In the genomic region with DNA sequence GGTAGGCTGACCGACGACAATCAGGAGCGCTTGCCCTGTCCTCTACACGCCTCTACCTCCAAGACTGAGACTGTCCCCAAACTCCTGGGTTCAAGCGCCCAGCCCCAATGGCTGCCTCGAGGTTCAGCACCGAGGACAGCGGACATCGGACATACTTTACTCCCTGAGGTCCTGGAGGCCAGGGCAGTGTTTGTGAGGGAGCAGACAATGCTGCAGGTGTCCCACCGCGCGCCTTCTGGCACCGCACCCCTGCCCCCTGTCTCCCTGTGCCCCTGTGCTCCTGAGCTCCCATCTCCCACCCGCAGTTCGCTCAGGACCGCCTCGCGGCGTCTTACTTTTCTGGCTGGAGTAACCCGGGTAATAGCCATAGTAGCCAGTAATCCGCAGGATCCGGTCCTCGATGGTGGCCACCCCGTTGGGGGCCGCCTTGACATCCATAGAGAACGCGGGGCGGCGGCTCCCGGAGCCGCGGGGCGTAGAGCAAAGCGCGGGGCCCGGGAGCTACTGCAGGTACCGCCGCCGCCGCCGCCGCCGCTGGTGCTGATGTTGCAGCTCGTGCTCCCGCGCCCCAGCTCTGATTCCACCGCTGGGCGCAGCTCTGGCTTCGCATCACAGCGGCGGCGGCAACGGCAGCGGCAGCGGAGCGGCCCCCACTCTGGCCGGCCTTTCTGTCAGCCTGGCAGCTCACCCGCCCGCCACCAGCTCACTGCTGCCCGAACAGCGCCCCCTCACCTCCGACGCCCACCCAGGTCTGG, we compare ENCODE assay signal across 7 mouse cellular contexts. TPM values are rescaled to one million over a fixed set of nuclear protein-coding genes. Genes with fewer than 3 reads are reported as not detected.
DNase-seq lines count a peak whose midpoint lies in the region; ATAC-seq and TF ChIP-seq lines count a peak whose summit lies in the region.

No protein-coding gene starts in this region.

- peaks cover 7% of the 10 kb centered on the region for H3K27me3 ChIP-seq in intestine, embryonic 16.5 days (replicated peaks; ENCODE audit: control insufficient read depth, insufficient read depth, low read length)
- H3K27me3 ChIP-seq in limb, embryonic 10.5 days (ENCODE audit: low read depth, poor library complexity, severe bottlenecking), result peaks cover 14% of the 10 kb centered on the region
- peaks cover 4% of the 10 kb centered on the region; the same call in 1 of the 2 replicates for H3K27me3 ChIP-seq in midbrain, embryonic 13.5 days
- no peaks in the 10 kb centered on the region for H3K27me3 ChIP-seq in stomach, postnatal 0 days (ENCODE audit: control insufficient read depth, insufficient read depth, low read length)

- H3K9me3 ChIP-seq in intestine, embryonic 16.5 days (ENCODE audit: control insufficient read depth, low read length), result no peaks in the 10 kb centered on the region
- no peaks in the 10 kb centered on the region for H3K9me3 ChIP-seq in limb, embryonic 10.5 days (replicated peaks)
- no peaks in the 10 kb centered on the region for H3K9me3 ChIP-seq in midbrain, embryonic 13.5 days
- no peaks in the 10 kb centered on the region for H3K9me3 ChIP-seq in stomach, postnatal 0 days (ENCODE audit: control insufficient read depth, low read length)

- ATAC-seq in common myeloid progenitor, adult 5-6 weeks (replicated peaks; ENCODE audit: low read depth, poor library complexity, severe bottlenecking), result peak; percentile 77
- ATAC-seq in intestine, embryonic 16.5 days, result peak; percentile 97
- ATAC-seq in midbrain, embryonic 13.5 days, result peak; percentile 90
- peak; percentile 54; the same call in 1 of the 2 replicates for ATAC-seq in stomach, postnatal 0 days (ENCODE audit: low FRiP score, low TSS enrichment)

- peaks cover 6% of the 10 kb centered on the region for H3K4me1 ChIP-seq in intestine, embryonic 16.5 days (ENCODE audit: control insufficient read depth, insufficient read depth, low read length)
- peaks cover 9% of the 10 kb centered on the region for H3K4me1 ChIP-seq in limb, embryonic 10.5 days
- H3K4me1 ChIP-seq in midbrain, embryonic 13.5 days (replicated peaks), result peaks cover 6% of the 10 kb centered on the region; the same call in 1 of the 2 replicates
- no peaks in the 10 kb centered on the region for H3K4me1 ChIP-seq in stomach, postnatal 0 days (replicated peaks; ENCODE audit: control insufficient read depth, insufficient read depth)

- WGBS in intestine, embryonic 16.5 days, result under 1% methylated on average over 62 of the region's 63 CpGs
- WGBS in limb, embryonic 10.5 days, result 1% methylated on average over 49 of the region's 63 CpGs
- under 1% methylated on average over 60 of the region's 63 CpGs for WGBS in midbrain, embryonic 13.5 days
- WGBS in stomach, postnatal 0 days, result under 1% methylated on average over 56 of the region's 63 CpGs

- no peak for TF ChIP-seq CTCF in stomach, postnatal 0 days (IDR thresholded peaks at IDR 0.05; ENCODE audit: low read depth)

- H3K9ac ChIP-seq in intestine, embryonic 16.5 days (ENCODE audit: low read depth, low read length), result no peak overlapping the region
- peak overlapping the region; percentile 67 for H3K9ac ChIP-seq in midbrain, embryonic 13.5 days (replicated peaks)
- no peak overlapping the region for H3K9ac ChIP-seq in stomach, postnatal 0 days (ENCODE audit: low read length)

- peak overlapping the region; percentile 61 for H3K4me2 ChIP-seq in intestine, embryonic 16.5 days (ENCODE audit: low read depth, low read length)
- H3K4me2 ChIP-seq in midbrain, embryonic 13.5 days (replicated peaks), result peak overlapping the region; percentile 81
- H3K4me2 ChIP-seq in stomach, postnatal 0 days (replicated peaks; ENCODE audit: low read depth), result peak overlapping the region; percentile 20; the same call in 1 of the 2 replicates

- peak overlapping the region; percentile 34 for H3K4me3 ChIP-seq in intestine, embryonic 16.5 days (ENCODE audit: low read length)
- peak overlapping the region; percentile 49 for H3K4me3 ChIP-seq in limb, embryonic 10.5 days
- peak overlapping the region; percentile 56 for H3K4me3 ChIP-seq in midbrain, embryonic 13.5 days (replicated peaks)
- H3K4me3 ChIP-seq in stomach, postnatal 0 days (ENCODE audit: low read depth, low read length), result no peak overlapping the region

- no peak for TF ChIP-seq EP300 in stomach, postnatal 0 days (optimal IDR thresholded peaks at IDR 0.05)

- DNase-seq in adrenal gland, postnatal 10 days, result peak; percentile 87
- peak; percentile 92 for DNase-seq in heart, adult 11 months
- peak; percentile 91 for DNase-seq in limb, embryonic 10.5 days (ENCODE audit: low spot score)
- DNase-seq in stomach, postnatal 0 days (ENCODE audit: low spot score), result peak; percentile 75

- H3K27ac ChIP-seq in intestine, embryonic 16.5 days (ENCODE audit: low read length), result no peak overlapping the region
- no peak overlapping the region for H3K27ac ChIP-seq in limb, embryonic 10.5 days
- peak overlapping the region; percentile 59 for H3K27ac ChIP-seq in midbrain, embryonic 13.5 days
- no peak overlapping the region for H3K27ac ChIP-seq in stomach, postnatal 0 days (replicated peaks)

- H3K36me3 ChIP-seq in intestine, embryonic 16.5 days (ENCODE audit: control insufficient read depth, insufficient read depth, low read length), result no peaks in the 10 kb centered on the region
- H3K36me3 ChIP-seq in limb, embryonic 10.5 days, result no peaks in the 10 kb centered on the region
- no peaks in the 10 kb centered on the region for H3K36me3 ChIP-seq in midbrain, embryonic 13.5 days
- H3K36me3 ChIP-seq in stomach, postnatal 0 days (ENCODE audit: control insufficient read depth, insufficient read depth, low read length), result no peaks in the 10 kb centered on the region

RNA-seq across cellular contexts. Expression of gene Slc35f4, which starts 0.5 kb away (rescaled TPM):
- not detected for total RNA-seq in adrenal gland, postnatal 10 days (2021)
- total RNA-seq in common myeloid progenitor, adult 5-6 weeks (2017), result not detected in 2 replicates
- 0.10 and 0.23 TPM in 2 replicates for polyA plus RNA-seq in intestine, embryonic 16.5 days (2015; fragmentation: Nextera tagmentation; extraction: Ambion mirVana)
- 0.09 TPM in 1 of 2 replicates, not detected in the other for polyA plus RNA-seq in limb, embryonic 10.5 days (2016; fragmentation: Nextera tagmentation; extraction: Ambion mirVana)
- polyA plus RNA-seq in midbrain, embryonic 13.5 days (2015; fragmentation: Nextera tagmentation; extraction: Ambion mirVana), result 4.2 and 4.6 TPM in 2 replicates
- 0.18 and 0.29 TPM in 2 replicates for polyA plus RNA-seq in stomach, postnatal 0 days (2015; fragmentation: Nextera tagmentation; extraction: Ambion mirVana)

Comparison
In these comparisons a context has a peak if more than half of its experiments do, and no peak if none do; other contexts are left out.
1. H3K4me2 ChIP-seq: peak in every context shown above with its lines; median percentile 81 in midbrain, embryonic 13.5 days; 61 in intestine, embryonic 16.5 days; 20 in stomach, postnatal 0 days.